8 mouse cellular contexts compared by ENCODE assay signal in the genomic region with DNA sequence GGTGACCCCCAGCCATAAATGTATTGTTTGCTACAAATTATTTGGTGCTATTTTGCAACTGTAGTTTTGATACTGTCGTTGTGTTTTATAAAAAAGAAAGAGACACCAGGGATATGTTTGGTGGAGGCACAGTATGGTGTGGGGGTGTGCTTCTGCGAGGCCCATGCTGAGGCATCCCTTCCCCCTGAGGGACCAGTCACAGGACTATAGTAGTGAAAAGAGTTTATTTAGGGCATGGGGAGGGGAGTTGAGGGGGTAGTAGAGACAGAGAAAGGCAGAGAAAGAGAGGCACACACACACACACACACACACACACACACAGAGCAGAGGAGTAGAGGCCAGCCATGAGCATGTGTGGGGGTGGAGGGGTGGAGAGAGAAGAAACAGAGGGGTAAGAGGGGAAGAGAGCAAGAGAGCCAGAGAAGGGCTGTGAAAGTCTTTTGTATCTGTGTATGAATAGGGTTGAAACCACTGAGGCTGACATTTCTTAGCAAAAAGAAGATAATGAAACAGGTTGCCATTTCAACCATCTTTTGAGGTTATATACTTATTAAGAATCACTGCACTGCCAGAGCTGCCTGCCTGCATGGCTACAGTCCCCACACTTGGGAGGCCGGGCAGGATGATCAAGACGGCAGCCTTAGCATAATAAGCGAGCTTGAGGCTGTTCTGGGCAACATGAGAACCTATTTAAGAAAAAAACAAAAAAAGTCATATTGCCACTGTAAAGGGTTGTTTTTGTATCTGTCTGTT.
A peak's percentile ranks its signal among the peaks of the same experiment; 100 is the strongest.
DNase-seq lines count a peak whose midpoint lies in the region; TF ChIP-seq lines count a peak whose summit lies in the region.

No protein-coding gene starts in this region.

- TF ChIP-seq POLR2A in lung, adult 2 months (IDR thresholded peaks at IDR 0.05; ENCODE audit: borderline replicate concordance, extremely low read depth, low read depth, low read length), result no peak

- peaks cover 18% of the 10 kb centered on the region for H3K4me1 ChIP-seq in limb, embryonic 10.5 days
- peaks cover 4% of the 10 kb centered on the region; the same call in 1 of the 2 replicates for H3K4me1 ChIP-seq in lung, adult 2 months (ENCODE audit: control insufficient read depth, insufficient read depth, low read length)

- no peaks in the 10 kb centered on the region for H3K27me3 ChIP-seq in limb, embryonic 10.5 days (ENCODE audit: low read depth, poor library complexity, severe bottlenecking)

- peak overlapping the region; percentile 29; the same call in 1 of the 2 replicates for H3K4me3 ChIP-seq in left cerebral cortex, adult 2 months
- H3K4me3 ChIP-seq in limb, embryonic 10.5 days, result no peak overlapping the region
- no peak overlapping the region for H3K4me3 ChIP-seq in lung, adult 2 months (replicated peaks; ENCODE audit: extremely low read depth, low read depth, low read length)

- DNase-seq in embryo, embryonic 10.5 days (ENCODE audit: low spot score), result peak; percentile 16
- DNase-seq in embryo, embryonic 10 days (ENCODE audit: low spot score), result no peak
- DNase-seq in left cerebral cortex, adult 2 months (ENCODE audit: extremely low spot score in 1 of 2, low spot score in 2 of 2), result no peak
- DNase-seq in left cerebral cortex, postnatal 4 days, result no peak
- DNase-seq in limb, embryonic 10.5 days (ENCODE audit: low spot score), result no peak
- peak; percentile 19 for DNase-seq in retina, postnatal 1 day
- no peak for DNase-seq in urinary bladder, adult 18-20 months (ENCODE audit: low spot score in 2 of 2)
- DNase-seq in lung, adult 2 months, result no peak

- no peaks in the 10 kb centered on the region for H3K36me3 ChIP-seq in limb, embryonic 10.5 days

- intact Hi-C loops in left cerebral cortex, adult 2 months (cut with DNase I), result loop anchor here (2.0 to 5.0 kb wide), 3 partner anchors 67 to 304 kb away; a partner anchor contains a TSS
- intact Hi-C loops in left cerebral cortex, postnatal 4 days (cut with DNase I), result no loop called here

- WGBS in limb, embryonic 10.5 days, result 89% methylated on average over 5 of the region's 5 CpGs
- WGBS in lung, adult 2 months, result 69% methylated on average over 5 of the region's 5 CpGs

- no peaks in the 10 kb centered on the region for H3K9me3 ChIP-seq in limb, embryonic 10.5 days (replicated peaks)

- no peak overlapping the region; the same call in 1 of the 2 replicates for H3K27ac ChIP-seq in left cerebral cortex, adult 2 months
- peak overlapping the region; percentile 87 for H3K27ac ChIP-seq in limb, embryonic 10.5 days

- TF ChIP-seq CTCF in left cerebral cortex, adult 2 months (IDR thresholded peaks at IDR 0.05), result no peak
- no peak for TF ChIP-seq CTCF in lung, adult 2 months (IDR thresholded peaks at IDR 0.05; ENCODE audit: insufficient read depth, low read length)

Comparison
In these comparisons a context has a peak if more than half of its experiments do, and no peak if none do; other contexts are left out.
1. DNase-seq: peak in embryo, embryonic 10.5 days (single experiment) and retina, postnatal 1 day (single experiment); none in embryo, embryonic 10 days (single experiment), left cerebral cortex, adult 2 months (0 of 2), left cerebral cortex, postnatal 4 days (single experiment), limb, embryonic 10.5 days (single experiment), urinary bladder, adult 18-20 months (0 of 2) and lung, adult 2 months (single experiment).